Mouse (Mus musculus): ENCODE results near the gene Ephx3.

- TF ChIP-seq CTCF (IDR thresholded peaks at IDR 0.05; ENCODE audit: control insufficient read depth, insufficient read depth, low read length) (no peak), POLR2A (IDR thresholded peaks at IDR 0.05; ENCODE audit: borderline replicate concordance, control insufficient read depth, low read depth, low read length) (no peak)
These were observed 39.9 kb upstream of the Ephx3 start for GRCm38 (mm10) chr17:32229256-32229655.

Data from bone marrow, adult 2 months (tissue).